Mouse (Mus musculus) ES-E14 (cell line): ENCODE results near the gene Bcl9l.

Source experiments
- CHD2 ChIP-seq: IDR thresholded peaks from 2 replicates; pipeline ENCODE4 v1.6.1; 2014; ENCODE audit warnings: mild to moderate bottlenecking, low read depth, low read length, inconsistent platforms
- HCFC1 ChIP-seq: IDR thresholded peaks from 2 replicates; pipeline ENCODE4 v1.6.1; 2012; ENCODE audit warnings: low read length, inconsistent platforms, borderline replicate concordance; ENCODE audit not compliant: insufficient read depth

- TF ChIP-seq HCFC1 = no peak
- no peak for TF ChIP-seq CHD2
Measured at GRCm38 (mm10) chr9:44510872-44511601, 28.4 kb downstream of the Bcl9l start.
